In the genomic region with DNA sequence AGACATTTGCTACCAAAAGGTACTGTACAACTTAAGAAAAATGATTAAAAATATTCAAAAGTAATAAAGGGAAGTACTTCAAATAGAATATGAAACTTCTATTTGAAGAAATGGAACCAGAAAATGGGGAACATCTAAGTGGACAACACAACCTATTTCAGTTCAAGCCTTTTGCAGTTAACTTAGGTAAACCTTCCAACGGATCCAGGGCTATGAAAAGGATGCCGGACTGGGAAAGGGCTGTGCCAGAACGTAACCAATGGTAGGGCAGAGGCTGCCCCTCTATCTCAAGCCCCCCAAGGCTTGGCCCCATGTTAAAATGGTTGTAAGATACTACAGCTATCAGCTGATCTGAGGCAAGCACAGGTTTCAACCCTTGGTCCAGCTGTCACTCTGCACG, we compare ENCODE assay signal across 32 mouse cellular contexts. TPM values are rescaled to one million over a fixed set of nuclear protein-coding genes. Genes with fewer than 3 reads are reported as not detected.
A peak's percentile ranks its signal among the peaks of the same experiment; 100 is the strongest.
DNase-seq lines count a peak whose midpoint lies in the region; ATAC-seq and TF ChIP-seq lines count a peak whose summit lies in the region.
"Had no signal": no experiment of that assay in that cellular context is flagged by ENCODE, and none has a peak within 500 bp of the region (broad histone marks: within the 10 kb centered on the region; RNA-seq: fewer than 3 reads in every experiment).

No protein-coding gene starts in this region.

- peak overlapping the region; percentile 70 for H3K27ac ChIP-seq in spleen, adult 2 months (ENCODE audit: insufficient read depth, low read length)
- no peak overlapping the region for H3K27ac ChIP-seq in limb, embryonic 10.5 days
- H3K27ac ChIP-seq: embryonic facial prominence, embryonic 10.5 days; embryonic facial prominence, embryonic 13.5 days; forebrain, embryonic 12.5 days; forebrain, embryonic 15.5 days; heart, embryonic 15.5 days; hindbrain, embryonic 14.5 days; hindbrain, postnatal 0 days had no signal

- WGBS in spleen, adult 2 months: 78% methylated on average over 4 of the region's 4 CpGs
- 93% methylated on average over 4 of the region's 4 CpGs for WGBS in limb, embryonic 10.5 days

- H3K27me3 ChIP-seq in spleen, adult 2 months (ENCODE audit: control insufficient read depth, insufficient read depth, low read length): no peaks in the 10 kb centered on the region
- no peaks in the 10 kb centered on the region for H3K27me3 ChIP-seq in splenic B cell, adult 2 months (ENCODE audit: control insufficient read depth, insufficient read depth, low read length, poor library complexity, severe bottlenecking)
- H3K27me3 ChIP-seq in limb, embryonic 10.5 days (ENCODE audit: low read depth, poor library complexity, severe bottlenecking): no peaks in the 10 kb centered on the region
- H3K27me3 ChIP-seq: CH12.LX; embryonic facial prominence, embryonic 13.5 days; forebrain, embryonic 12.5 days; forebrain, embryonic 15.5 days; heart, embryonic 12.5 days; heart, embryonic 15.5 days; Patski had no signal

- peak; percentile 71 for DNase-seq in heart, adult 11 months
- DNase-seq in heart, postnatal 4 days: no peak
- DNase-seq in spleen, adult 2 months (ENCODE audit: low read depth in 1 of 2, low spot score in 2 of 2): no peak
- DNase-seq in spleen, postnatal 36 days (ENCODE audit: low spot score in 2 of 2): no peak
- peak; percentile 27 for DNase-seq in splenic B cell, adult 2 months (ENCODE audit: low read depth, low spot score)
- no peak for DNase-seq in limb, embryonic 10.5 days (ENCODE audit: low spot score)
- DNase-seq in kidney, adult 9 months: no peak
- DNase-seq: adrenal gland, postnatal 10 days; adrenal gland, postnatal 36 days; cerebellum, adult 11-12 months; cerebellum, adult 9-10 months; cerebellum, postnatal 14 days; embryo, embryonic 11 days; gastrocnemius, postnatal 10 days; gastrocnemius, postnatal 36 days; heart, adult 18-20 months; heart, postnatal 10 days; heart, postnatal 36 days had no signal

- H3K36me3 ChIP-seq in spleen, adult 2 months (ENCODE audit: control insufficient read depth, insufficient read depth, low read length): peaks cover 11% of the 10 kb centered on the region
- peaks cover 6% of the 10 kb centered on the region; the same call in 1 of the 2 replicates for H3K36me3 ChIP-seq in splenic B cell, adult 2 months (ENCODE audit: control insufficient read depth, insufficient read depth, low read length, poor library complexity, severe bottlenecking)
- H3K36me3 ChIP-seq in limb, embryonic 10.5 days: peaks cover 60% of the 10 kb centered on the region

- no peak for TF ChIP-seq POLR2A in spleen, adult 2 months (IDR thresholded peaks at IDR 0.05; ENCODE audit: low read depth, low read length)

- H3K9me3 ChIP-seq in limb, embryonic 10.5 days (replicated peaks): no peaks in the 10 kb centered on the region
- H3K9me3 ChIP-seq: embryonic facial prominence, embryonic 10.5 days; embryonic facial prominence, embryonic 13.5 days; forebrain, embryonic 12.5 days; forebrain, embryonic 15.5 days; G1E; heart, embryonic 12.5 days; heart, embryonic 15.5 days had no signal

- no peak for TF ChIP-seq CTCF in spleen, adult 2 months (IDR thresholded peaks at IDR 0.05; ENCODE audit: extremely low read depth, insufficient read depth, insufficient read length, insufficient replicate concordance)

- no peak overlapping the region for H3K4me3 ChIP-seq in spleen, adult 2 months (ENCODE audit: extremely low read depth, insufficient read depth, insufficient read length)
- no peak overlapping the region for H3K4me3 ChIP-seq in limb, embryonic 10.5 days
- H3K4me3 ChIP-seq: embryonic facial prominence, embryonic 10.5 days; embryonic facial prominence, embryonic 13.5 days; erythroblast, embryonic 14.5 days; forebrain, embryonic 12.5 days; forebrain, embryonic 15.5 days; heart, embryonic 12.5 days; heart, embryonic 15.5 days had no signal

- peaks cover 9% of the 10 kb centered on the region for H3K4me1 ChIP-seq in spleen, adult 2 months (ENCODE audit: control insufficient read depth, insufficient read depth, insufficient read length)
- H3K4me1 ChIP-seq in limb, embryonic 10.5 days: no peaks in the 10 kb centered on the region
- H3K4me1 ChIP-seq: embryonic facial prominence, embryonic 10.5 days; embryonic facial prominence, embryonic 13.5 days; forebrain, embryonic 12.5 days; forebrain, embryonic 15.5 days; heart, embryonic 12.5 days; heart, embryonic 15.5 days had no signal

- peak; percentile 91 for ATAC-seq in granulocyte monocyte progenitor cell, adult 5-6 weeks (replicated peaks; ENCODE audit: poor library complexity, severe bottlenecking)
- ATAC-seq: forebrain, embryonic 15.5 days; hindbrain, postnatal 0 days; inflammation-experienced regulatory T-cells, adult 6 months; Patski had no signal

RNA-seq across cellular contexts. Expression of gene Kbtbd6, which starts 9.4 kb away (rescaled TPM):
- 1 to 10 TPM in 1 of 2 experiments, under 1 TPM in 1; 0.95 to 1.5 TPM for total RNA-seq in heart, postnatal 4 days (2021)
- 1.4 and 1.5 TPM in 2 replicates for polyA plus RNA-seq in spleen, adult 2 months (2012; rRNA removed)
- 0.77 and 1.3 TPM in 2 replicates for total RNA-seq in granulocyte monocyte progenitor cell, adult 5-6 weeks (2014; fragmentation: Nextera tagmentation)
- 6.2 and 7.2 TPM in 2 replicates for total RNA-seq in granulocyte monocyte progenitor cell, adult 5-6 weeks (2017)
- 5.3 TPM in 2 replicates for polyA plus RNA-seq in limb, embryonic 10.5 days (2016; fragmentation: Nextera tagmentation; extraction: Ambion mirVana)

RNA-seq across cellular contexts. Expression of gene Elf1, which starts 20.0 kb away (rescaled TPM):
- 10 to 100 TPM; 20.3 to 22.5 TPM for total RNA-seq in heart, postnatal 4 days (2021)
- 22.5 and 26.7 TPM in 2 replicates for polyA plus RNA-seq in spleen, adult 2 months (2012; rRNA removed)
- 92.6 and 98.6 TPM in 2 replicates for total RNA-seq in granulocyte monocyte progenitor cell, adult 5-6 weeks (2014; fragmentation: Nextera tagmentation)
- 178 and 188 TPM in 2 replicates for total RNA-seq in granulocyte monocyte progenitor cell, adult 5-6 weeks (2017)
- polyA plus RNA-seq in limb, embryonic 10.5 days (2016; fragmentation: Nextera tagmentation; extraction: Ambion mirVana): 3.6 and 5.8 TPM in 2 replicates

RNA-seq across cellular contexts. Expression of gene Wbp4, which starts 20.3 kb away (rescaled TPM):
- total RNA-seq in heart, postnatal 4 days (2021): 10 to 100 TPM; 24.7 to 25.8 TPM
- polyA plus RNA-seq in spleen, adult 2 months (2012; rRNA removed): 2.6 and 3.7 TPM in 2 replicates
- 15.3 and 28.1 TPM in 2 replicates for total RNA-seq in granulocyte monocyte progenitor cell, adult 5-6 weeks (2014; fragmentation: Nextera tagmentation)
- total RNA-seq in granulocyte monocyte progenitor cell, adult 5-6 weeks (2017): 70.8 and 75.0 TPM in 2 replicates
- 39.2 and 41.0 TPM in 2 replicates for polyA plus RNA-seq in limb, embryonic 10.5 days (2016; fragmentation: Nextera tagmentation; extraction: Ambion mirVana)

RNA-seq across cellular contexts. Expression of gene Kbtbd7, which starts 34.7 kb away (rescaled TPM):
- 10 to 100 TPM; 11.0 to 11.1 TPM for total RNA-seq in heart, postnatal 4 days (2021)
- polyA plus RNA-seq in spleen, adult 2 months (2012; rRNA removed): 4.2 and 6.0 TPM in 2 replicates
- 6.0 and 10.0 TPM in 2 replicates for total RNA-seq in granulocyte monocyte progenitor cell, adult 5-6 weeks (2014; fragmentation: Nextera tagmentation)
- 13.9 and 15.7 TPM in 2 replicates for total RNA-seq in granulocyte monocyte progenitor cell, adult 5-6 weeks (2017)
- 11.4 and 13.0 TPM in 2 replicates for polyA plus RNA-seq in limb, embryonic 10.5 days (2016; fragmentation: Nextera tagmentation; extraction: Ambion mirVana)

Comparison
In these comparisons a context has a peak if more than half of its experiments do, and no peak if none do; other contexts are left out.
1. DNase-seq: peak in heart, adult 11 months (single experiment) and splenic B cell, adult 2 months (single experiment); none in heart, postnatal 4 days (single experiment), spleen, adult 2 months (0 of 2), spleen, postnatal 36 days (0 of 2), limb, embryonic 10.5 days (single experiment) and kidney, adult 9 months (single experiment).